Mouse (Mus musculus) mouse trophoblast stem cell (cell line): ENCODE results near the gene Olfr1250.
"Not testable (repeated sequence)": the region's sequence is repeated elsewhere in the genome, so short reads cannot be mapped to it uniquely, and the experiment has no call there.

Experiments used
- in situ Hi-C, 2 experiments: fragments of 300-500 bp; cut with MseI, MboI; formaldehyde crosslinking; loops; 2 replicates in 1 of 2; 3 replicates in 1 of 2; pipeline ENCODE4 v1.15.1; 2025

The Olfr1250 gene

GRCm38 (mm10) chr2:89661367-89661766 lies at the start of gene Olfr1250:
Olfr1250 (minus strand) TSS chr2:89661467.
- in situ Hi-C loops: no loop called here

GRCm38 (mm10) chr2:89691980-89692379 lies 30.7 kb upstream of the Olfr1250 start:
- in situ Hi-C loops: no loop called here

- in situ Hi-C loops: no loop called here
Measured at GRCm38 (mm10) chr2:89671836-89672235, 10.6 kb upstream of the Olfr1250 start, which contains the start of gene Olfr1251. Olfr1251 (minus strand) TSS chr2:89671936.

- in situ Hi-C loops: no loop called here
Measured at GRCm38 (mm10) chr2:89634883-89635282, 26.4 kb downstream of the Olfr1250 start, which contains the start of gene Olfr1249. Olfr1249 (minus strand) TSS chr2:89634983.

- in situ Hi-C loops: not testable (repeated sequence)
Measured at GRCm38 (mm10) chr2:89618145-89618544, 43.1 kb downstream of the Olfr1250 start, which contains the start of gene Olfr1248. Olfr1248 (minus strand) TSS chr2:89618245.

- in situ Hi-C loops: no loop called here
Measured at GRCm38 (mm10) chr2:89614030-89614429, 47.2 kb downstream of the Olfr1250 start, which contains the start of gene Olfr1247. Olfr1247 (minus strand) TSS chr2:89614130.
